Mouse (Mus musculus) retina, embryonic 14.5 days (tissue): ENCODE results near the gene Pamr1.

Source experiments
- DNase-seq: peaks from one replicate; pipeline ENCODE4 v3.0.0-alpha.2; 2015; ENCODE audit warnings: low spot score

Pamr1 gene

GRCm38 (mm10) chr2:102549611-102550266 lies at the start of gene Pamr1:
Gene Pamr1 (plus strand): TSS chr2:102550012.
- DNase-seq, result peak; percentile 65

GRCm38 (mm10) chr2:102507633-102508032 lies 42.2 kb upstream of the Pamr1 start:
- DNase-seq, result no peak

- no peak for DNase-seq
Observed at GRCm38 (mm10) chr2:102508154-102508553, 41.7 kb upstream of the Pamr1 start.

- no peak for DNase-seq
Observed at GRCm38 (mm10) chr2:102519956-102520355, 29.9 kb upstream of the Pamr1 start.

- DNase-seq, result no peak
Observed at GRCm38 (mm10) chr2:102527563-102527962, 22.2 kb upstream of the Pamr1 start.

GRCm38 (mm10) chr2:102533437-102533836 lies 16.4 kb upstream of the Pamr1 start:
- DNase-seq, result peak; percentile 5

GRCm38 (mm10) chr2:102536766-102537165 lies 13.0 kb upstream of the Pamr1 start:
- DNase-seq, result no peak

GRCm38 (mm10) chr2:102540438-102541230 lies 9.2 kb upstream of the Pamr1 start:
- no peak for DNase-seq

GRCm38 (mm10) chr2:102541404-102542125 lies 8.2 kb upstream of the Pamr1 start:
- DNase-seq, result no peak

- no peak for DNase-seq
Observed at GRCm38 (mm10) chr2:102543961-102544719, 5.7 kb upstream of the Pamr1 start.

- no peak for DNase-seq
Observed at GRCm38 (mm10) chr2:102550910-102551582, 1.2 kb downstream of the Pamr1 start.

GRCm38 (mm10) chr2:102551594-102551993 lies 1.8 kb downstream of the Pamr1 start:
- no peak for DNase-seq

GRCm38 (mm10) chr2:102552095-102552537 lies 2.3 kb downstream of the Pamr1 start:
- no peak for DNase-seq

- no peak for DNase-seq
Observed at GRCm38 (mm10) chr2:102557085-102557484, 7.3 kb downstream of the Pamr1 start.

GRCm38 (mm10) chr2:102558965-102559364 lies 9.2 kb downstream of the Pamr1 start:
- no peak for DNase-seq

- no peak for DNase-seq
Observed at GRCm38 (mm10) chr2:102563848-102564247, 14.0 kb downstream of the Pamr1 start.

GRCm38 (mm10) chr2:102579248-102579647 lies 29.4 kb downstream of the Pamr1 start:
- no peak for DNase-seq

GRCm38 (mm10) chr2:102589977-102590376 lies 40.2 kb downstream of the Pamr1 start:
- peak; percentile 84 for DNase-seq

- no peak for DNase-seq
Observed at GRCm38 (mm10) chr2:102594535-102594934, 44.7 kb downstream of the Pamr1 start.

GRCm38 (mm10) chr2:102595395-102596130 lies 45.8 kb downstream of the Pamr1 start:
- DNase-seq, result no peak
